Mouse (Mus musculus) bone marrow, adult 2 months (tissue): ENCODE measurements at regions not wholly inside any gene's neighbourhood (a gene's known extent, or its start where the extent isn't known, plus 50 kb on each side); places are given as distances from the start of the nearest gene placed in this dataset.

Source experiments
- H3K27ac ChIP-seq: fragments of 200-500 bp; 2 replicates; pipeline ENCODE4 v1.5.1; 2012; ENCODE audit warnings: low read depth, mild to moderate bottlenecking, control low read depth, inconsistent platforms, low read length; ENCODE audit not compliant: control insufficient read depth, poor library complexity, insufficient read depth
- H3K4me1 ChIP-seq: fragments of 200-500 bp; 2 replicates; pipeline ENCODE4 v1.6.1; 2011; ENCODE audit warnings: low read length; ENCODE audit not compliant: control insufficient read depth, insufficient read depth
- H3K4me3 ChIP-seq: fragments of 200-500 bp; replicated peaks from 2 replicates; pipeline ENCODE3; 2011; ENCODE audit warnings: mild to moderate bottlenecking, low read depth, low read length, control low read depth; ENCODE audit not compliant: control insufficient read depth
- CTCF ChIP-seq: fragments of 200-500 bp; IDR thresholded peaks from 2 replicates; pipeline ENCODE4 v1.5.1; 2011; ENCODE audit warnings: low read length, control low read depth; ENCODE audit not compliant: control insufficient read depth, insufficient read depth
- POLR2A ChIP-seq: fragments of 200-500 bp; IDR thresholded peaks from 2 replicates; pipeline ENCODE4 v1.6.1; 2011; ENCODE audit warnings: low read depth, mild to moderate bottlenecking, control low read depth, low read length, borderline replicate concordance; ENCODE audit not compliant: control insufficient read depth
- WGBS: fragments of 180-500 bp; shearing (Covaris S2); methylation state at CpG from one replicate; pipeline ENCODE4 v1.1.7; 2018; 5-methylcytosine and 5-hydroxymethylcytosine counted together

DNA sequence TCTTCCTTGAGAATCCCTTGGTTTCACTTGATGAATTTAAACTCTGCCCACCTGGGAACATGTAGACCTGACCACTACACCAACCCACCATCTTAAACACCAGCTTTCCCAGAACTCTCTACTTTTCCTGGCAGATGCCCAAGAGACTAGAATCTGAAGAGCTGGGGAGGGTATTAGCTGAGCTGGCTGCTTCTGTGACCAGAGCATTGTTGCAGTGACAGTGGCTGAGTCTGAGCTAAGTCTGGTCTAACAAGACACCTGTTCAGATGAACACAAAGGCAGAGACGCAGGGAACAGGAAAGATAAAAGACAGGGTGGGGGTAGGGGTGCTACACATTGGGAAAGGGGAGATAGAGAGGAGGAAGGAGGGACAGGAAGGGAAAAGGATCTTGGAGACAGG is 258.9 kb upstream of the Hs6st1 start:
- 54% methylated on average over 1 of the region's 1 CpGs for WGBS
- TF ChIP-seq POLR2A = no peak
- no peak for TF ChIP-seq CTCF
- H3K4me1 ChIP-seq = peaks cover 6% of the 10 kb centered on the region
- H3K27ac ChIP-seq = no peak overlapping the region
- no peak overlapping the region for H3K4me3 ChIP-seq

GRCm38 (mm10) chr1:35810571-35811342 is 257.4 kb upstream of the Hs6st1 start:
- Histone ChIP-seq H3K4me3 (no peak overlapping the region), H3K27ac (no peak overlapping the region), H3K4me1 (peaks cover 6% of the 10 kb centered on the region)
- WGBS = 64% methylated on average over 8 of the region's 8 CpGs
- no peak for TF ChIP-seq CTCF
- TF ChIP-seq POLR2A = no peak

GRCm38 (mm10) chr1:35811380-35811779 is 256.8 kb upstream of the Hs6st1 start:
- H3K4me1 ChIP-seq = peaks cover 6% of the 10 kb centered on the region
- no peak for TF ChIP-seq POLR2A
- no peak for TF ChIP-seq CTCF
- 68% methylated on average over 6 of the region's 6 CpGs for WGBS
- no peak overlapping the region for H3K4me3 ChIP-seq
- no peak overlapping the region for H3K27ac ChIP-seq

- Histone ChIP-seq H3K27ac (no peak overlapping the region), H3K4me1 (peaks cover 6% of the 10 kb centered on the region), H3K4me3 (no peak overlapping the region)
- no peak for TF ChIP-seq CTCF
- TF ChIP-seq POLR2A = no peak
- WGBS = 88% methylated on average over 7 of the region's 7 CpGs
Observed at GRCm38 (mm10) chr1:35811795-35812194, 256.4 kb upstream of the Hs6st1 start.

GRCm38 (mm10) chr1:35813625-35814024 is 254.6 kb upstream of the Hs6st1 start:
- 12% methylated on average over 5 of the region's 5 CpGs for WGBS

GRCm38 (mm10) chr1:35814207-35814606 is 254.0 kb upstream of the Hs6st1 start:
- TF ChIP-seq CTCF (no peak), POLR2A (no peak)
- WGBS = 88% methylated on average over 9 of the region's 9 CpGs
- H3K27ac ChIP-seq = no peak overlapping the region
- H3K4me1 ChIP-seq = peaks cover 6% of the 10 kb centered on the region
- no peak overlapping the region for H3K4me3 ChIP-seq

More at GRCm38 (mm10) chr1:35813625-35814024, 254.6 kb upstream of the Hs6st1 start:
- TF ChIP-seq CTCF = no peak
- no peak for TF ChIP-seq POLR2A
- no peak overlapping the region for H3K4me3 ChIP-seq
- H3K4me1 ChIP-seq = peaks cover 6% of the 10 kb centered on the region
- H3K27ac ChIP-seq = no peak overlapping the region

DNA sequence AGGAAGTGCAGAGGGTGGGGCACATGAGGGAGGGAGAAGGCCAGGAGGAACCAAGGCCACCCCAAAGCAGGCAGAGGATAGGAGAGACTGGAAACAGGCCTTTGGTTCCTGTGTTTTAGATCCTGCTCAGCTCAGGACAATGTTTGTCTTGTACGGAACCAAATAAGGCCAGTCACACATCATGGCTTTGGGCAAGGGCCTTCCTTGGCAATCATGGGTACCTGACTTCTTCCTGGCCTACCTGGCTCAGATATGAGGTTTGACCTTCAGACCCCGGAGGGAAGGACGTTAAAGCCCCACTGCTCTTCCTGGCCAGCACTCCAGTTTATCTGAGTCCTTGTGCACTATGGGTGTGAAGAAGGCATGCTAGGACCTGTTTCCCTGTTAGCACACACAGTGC is 253.4 kb upstream of the Hs6st1 start:
- no peak for TF ChIP-seq POLR2A
- TF ChIP-seq CTCF = no peak
- Histone ChIP-seq H3K27ac (no peak overlapping the region), H3K4me1 (peaks cover 6% of the 10 kb centered on the region), H3K4me3 (no peak overlapping the region)
- WGBS = 78% methylated on average over 3 of the region's 3 CpGs

- Histone ChIP-seq H3K27ac (no peak overlapping the region), H3K4me3 (no peak overlapping the region), H3K4me1 (no peaks in the 10 kb centered on the region)
- TF ChIP-seq CTCF = no peak
- no peak for TF ChIP-seq POLR2A
- WGBS = 80% methylated on average over 6 of the region's 6 CpGs
Observed at GRCm38 (mm10) chr1:35821791-35822190, 246.4 kb upstream of the Hs6st1 start.
